Mouse (Mus musculus) C2C12 (cell line): ENCODE results near the gene Slc25a5. TPM values are rescaled to one million over a fixed set of nuclear protein-coding genes. Genes with fewer than 3 reads are reported as not detected.

ENCODE experiments used
- polyA plus RNA-seq: library from polyadenylated mRNA; unstranded; fragments of >200 nt; fragmentation: generic; extraction: Trizol; gene quantifications from one replicate; pipeline ENCODE4 v1.2.1, GENCODE M21; 2012; ENCODE audit warnings: missing spikeins

Gene Slc25a5
- polyA plus RNA-seq, 1 experiment: 988 TPM

Other genes starting within 250 kb of the Slc25a5 start
- 76.8 TPM for gene Pgrmc1, start 197.4 kb upstream of the Slc25a5 start, polyA plus RNA-seq
- gene Akap17b, start 150.3 kb upstream of the Slc25a5 start, polyA plus RNA-seq: 0.25 TPM
- 1.2 TPM for gene Slc25a43, start 52.0 kb upstream of the Slc25a5 start, polyA plus RNA-seq
- 64.8 TPM for gene Ube2a, start 78.2 kb downstream of the Slc25a5 start, polyA plus RNA-seq
- 6.3 TPM for gene C330007P06Rik, start 78.5 kb downstream of the Slc25a5 start, polyA plus RNA-seq
- gene Nkrf, start 107.2 kb downstream of the Slc25a5 start, polyA plus RNA-seq: 4.3 TPM
- gene Sept6, start 196.1 kb downstream of the Slc25a5 start, polyA plus RNA-seq: 18.7 TPM